ENCODE assay signal across 8 mouse cellular contexts in the genomic region with DNA sequence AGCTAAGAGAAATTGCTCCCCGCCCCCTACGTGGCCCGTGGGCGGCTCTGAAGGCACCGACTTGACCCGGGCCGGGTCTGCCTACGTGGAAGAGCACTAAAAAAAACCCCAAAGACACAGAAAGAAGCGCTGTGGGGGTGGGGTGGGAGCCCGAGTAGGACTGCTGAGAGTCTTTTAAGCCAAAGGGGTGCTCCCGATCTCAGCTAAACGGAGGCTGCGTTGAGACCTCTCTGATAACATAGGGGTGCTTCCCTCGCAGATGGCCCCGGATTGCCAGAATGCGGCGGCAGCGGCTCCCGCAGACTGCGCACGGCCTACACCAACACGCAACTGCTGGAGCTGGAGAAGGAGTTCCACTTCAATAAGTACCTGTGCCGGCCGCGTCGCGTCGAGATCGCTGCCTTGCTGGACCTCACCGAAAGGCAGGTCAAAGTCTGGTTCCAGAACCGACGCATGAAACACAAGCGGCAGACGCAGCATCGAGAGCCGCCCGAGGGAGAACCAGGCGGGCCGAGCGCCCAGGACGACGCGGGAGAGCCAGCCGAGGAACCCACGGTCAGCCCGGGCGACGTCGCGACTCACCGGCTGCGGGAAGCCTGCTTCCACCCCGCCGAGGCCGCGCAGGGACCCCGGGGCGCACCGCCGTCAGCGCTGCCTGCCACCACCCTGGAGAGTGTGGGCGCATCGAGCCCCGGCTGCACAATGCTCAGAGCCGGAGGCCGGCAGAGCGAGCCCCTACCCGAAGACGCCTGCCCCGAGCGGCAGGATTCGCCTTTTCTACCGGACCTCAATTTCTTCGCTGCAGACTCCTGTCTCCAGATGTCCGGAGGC. TPM values are rescaled to one million over a fixed set of nuclear protein-coding genes. Genes with fewer than 3 reads are reported as not detected.
DNase-seq lines count a peak whose midpoint lies in the region; ATAC-seq and TF ChIP-seq lines count a peak whose summit lies in the region.

No protein-coding gene starts in this region.

- H3K9ac ChIP-seq in limb, embryonic 11.5 days (ENCODE audit: low read length), result peak overlapping the region; percentile 88

- peak overlapping the region; percentile 48 for H3K27ac ChIP-seq in limb, embryonic 11.5 days (replicated peaks; ENCODE audit: low read depth, low read length)
- H3K27ac ChIP-seq in cerebellum, adult 2 months (ENCODE audit: insufficient read depth, low read length), result no peak overlapping the region

- TF ChIP-seq CTCF in lung, adult 2 months (IDR thresholded peaks at IDR 0.05; ENCODE audit: insufficient read depth, low read length), result no peak
- no peak for TF ChIP-seq CTCF in brain, embryonic 14.5 days (IDR thresholded peaks at IDR 0.05; ENCODE audit: borderline replicate concordance, extremely low read depth, insufficient read depth, insufficient read length)
- TF ChIP-seq CTCF in cerebellum, adult 2 months (IDR thresholded peaks at IDR 0.05; ENCODE audit: borderline replicate concordance, insufficient read depth, low read depth, low read length), result no peak

- no peaks in the 10 kb centered on the region for H3K36me3 ChIP-seq in limb, embryonic 11.5 days (ENCODE audit: control insufficient read depth, insufficient read depth, low read length)

- H3K4me2 ChIP-seq in limb, embryonic 11.5 days (ENCODE audit: low read depth, severe bottlenecking), result peak overlapping the region; percentile 79

- H3K4me1 ChIP-seq in lung, adult 2 months (ENCODE audit: control insufficient read depth, insufficient read depth, low read length), result 0 out of 2 replicates have a peak, but pooled peaks cover 2% of the 10 kb centered on the region
- peaks cover 16% of the 10 kb centered on the region; the same call in 1 of the 2 replicates for H3K4me1 ChIP-seq in limb, embryonic 11.5 days (ENCODE audit: control insufficient read depth, insufficient read depth, low read length)
- H3K4me1 ChIP-seq in cerebellum, adult 2 months (ENCODE audit: control insufficient read depth, insufficient read depth, low read length), result no peaks in the 10 kb centered on the region

- peak; percentile 44 to 51; a peak in 2 of 4 replicates for ATAC-seq in hematopoietic stem cell, adult 5-6 weeks (replicated peaks in 1 of 2; ENCODE audit: insufficient read depth in 1 of 2, low FRiP score in 2 of 2, low TSS enrichment in 1 of 2, low read depth in 1 of 2, poor library complexity in 2 of 2, severe bottlenecking in 2 of 2)
- no peak for ATAC-seq in limb, embryonic 11.5 days (ENCODE audit: insufficient number of reproducible peaks, low FRiP score, low TSS enrichment, low read depth)

- no peaks in the 10 kb centered on the region for H3K9me3 ChIP-seq in limb, embryonic 11.5 days (ENCODE audit: control insufficient read depth, low read length)

- peak overlapping the region; percentile 71 for H3K4me3 ChIP-seq in lung, adult 2 months (replicated peaks; ENCODE audit: extremely low read depth, low read depth, low read length)
- H3K4me3 ChIP-seq in limb, embryonic 11.5 days (ENCODE audit: low read depth, low read length), result peak overlapping the region; percentile 59
- no peak overlapping the region for H3K4me3 ChIP-seq in cerebellum, adult 2 months (replicated peaks; ENCODE audit: insufficient read depth, low read depth, low read length)

- DNase-seq in lung, adult 2 months, result peak; percentile 40
- no peak for DNase-seq in lung, postnatal 36 days
- DNase-seq in brain, embryonic 14.5 days (ENCODE audit: low read depth), result peak; percentile 57
- peak; percentile 80 for DNase-seq in limb, embryonic 11.5 days (ENCODE audit: low spot score)
- peak; percentile 61 for DNase-seq in retina, embryonic 14.5 days (ENCODE audit: low spot score)
- DNase-seq in cerebellum, adult 2 months, result no peak
- DNase-seq in thymus, postnatal 0 days (ENCODE audit: low spot score), result no peak

- no peak for TF ChIP-seq POLR2A in lung, adult 2 months (IDR thresholded peaks at IDR 0.05; ENCODE audit: borderline replicate concordance, extremely low read depth, low read depth, low read length)
- no peak for TF ChIP-seq POLR2A in brain, embryonic 14.5 days (IDR thresholded peaks at IDR 0.05; ENCODE audit: borderline replicate concordance, extremely low read depth, insufficient read depth, insufficient read length, poor library complexity, severe bottlenecking)
- no peak for TF ChIP-seq POLR2A in cerebellum, adult 2 months (IDR thresholded peaks at IDR 0.05; ENCODE audit: borderline replicate concordance, insufficient read depth, low read length)

- H3K27me3 ChIP-seq in limb, embryonic 11.5 days (ENCODE audit: control insufficient read depth, insufficient read depth, low read length), result peaks cover 40% of the 10 kb centered on the region
- H3K27me3 ChIP-seq in cerebellum, adult 2 months (ENCODE audit: control insufficient read depth, insufficient read depth, low read length), result peaks cover 13% of the 10 kb centered on the region

- under 1% methylated on average over 75 of the region's 75 CpGs for WGBS in lung, adult 2 months
- WGBS in limb, embryonic 11.5 days, result under 1% methylated on average over 71 of the region's 75 CpGs
- WGBS in cerebellum, adult 2 months, result 2% methylated on average over 75 of the region's 75 CpGs

RNA-seq across cellular contexts. Expression of a gene that starts 2.6 kb away (rescaled TPM):
- polyA plus RNA-seq in lung, adult 2 months (2012; rRNA removed), result 19.7 and 24.7 TPM in 2 replicates
- polyA plus RNA-seq in brain, embryonic 14.5 days (2012; rRNA removed), result 3.6 and 18.5 TPM in 2 replicates
- 1.8 and 2.1 TPM in 2 replicates for total RNA-seq in hematopoietic stem cell, adult 5-6 weeks (2017)
- 7.5 and 10.7 TPM in 2 replicates for polyA plus RNA-seq in limb, embryonic 11.5 days (2014; fragmentation: Nextera tagmentation; extraction: Ambion mirVana)
- 4.2 and 4.7 TPM in 2 replicates for polyA plus RNA-seq in cerebellum, adult 2 months (2012; rRNA removed)
- 1.3 and 1.4 TPM in 2 replicates for polyA plus RNA-seq in thymus, postnatal 0 days (2015; fragmentation: Nextera tagmentation; extraction: Ambion mirVana)

RNA-seq across cellular contexts. Expression of a gene that starts 12.6 kb away (rescaled TPM):
- not detected in 2 replicates for polyA plus RNA-seq in lung, adult 2 months (2012; rRNA removed)
- 0.04 TPM in 1 of 2 replicates, not detected in the other for polyA plus RNA-seq in brain, embryonic 14.5 days (2012; rRNA removed)
- not detected in 2 replicates for total RNA-seq in hematopoietic stem cell, adult 5-6 weeks (2017)
- 0.58 TPM in 1 of 2 replicates, not detected in the other for polyA plus RNA-seq in limb, embryonic 11.5 days (2014; fragmentation: Nextera tagmentation; extraction: Ambion mirVana)
- 0.06 TPM in 1 of 2 replicates, not detected in the other for polyA plus RNA-seq in cerebellum, adult 2 months (2012; rRNA removed)
- polyA plus RNA-seq in thymus, postnatal 0 days (2015; fragmentation: Nextera tagmentation; extraction: Ambion mirVana), result not detected in 2 replicates

RNA-seq across cellular contexts. Expression of a gene that starts 29.8 kb away (rescaled TPM):
- polyA plus RNA-seq in lung, adult 2 months (2012; rRNA removed), result 11.0 and 13.2 TPM in 2 replicates
- polyA plus RNA-seq in brain, embryonic 14.5 days (2012; rRNA removed), result 4.6 and 41.7 TPM in 2 replicates
- 4.4 and 9.4 TPM in 2 replicates for total RNA-seq in hematopoietic stem cell, adult 5-6 weeks (2017)
- polyA plus RNA-seq in limb, embryonic 11.5 days (2014; fragmentation: Nextera tagmentation; extraction: Ambion mirVana), result 0.68 and 0.78 TPM in 2 replicates
- 5.4 and 5.5 TPM in 2 replicates for polyA plus RNA-seq in cerebellum, adult 2 months (2012; rRNA removed)
- polyA plus RNA-seq in thymus, postnatal 0 days (2015; fragmentation: Nextera tagmentation; extraction: Ambion mirVana), result 0.18 and 0.30 TPM in 2 replicates

RNA-seq across cellular contexts. Expression of a gene that starts 34.8 kb away (rescaled TPM):
- 9.9 and 12.5 TPM in 2 replicates for polyA plus RNA-seq in lung, adult 2 months (2012; rRNA removed)
- polyA plus RNA-seq in brain, embryonic 14.5 days (2012; rRNA removed), result 0.72 and 6.6 TPM in 2 replicates
- total RNA-seq in hematopoietic stem cell, adult 5-6 weeks (2017), result 2.4 and 4.0 TPM in 2 replicates
- polyA plus RNA-seq in limb, embryonic 11.5 days (2014; fragmentation: Nextera tagmentation; extraction: Ambion mirVana), result 0.33 and 0.45 TPM in 2 replicates
- 1.5 TPM in 2 replicates for polyA plus RNA-seq in cerebellum, adult 2 months (2012; rRNA removed)
- polyA plus RNA-seq in thymus, postnatal 0 days (2015; fragmentation: Nextera tagmentation; extraction: Ambion mirVana), result 0.09 and 0.20 TPM in 2 replicates

RNA-seq across cellular contexts. Expression of a gene that starts 49.8 kb away (rescaled TPM):
- polyA plus RNA-seq in lung, adult 2 months (2012; rRNA removed), result 12.1 and 15.6 TPM in 2 replicates
- polyA plus RNA-seq in brain, embryonic 14.5 days (2012; rRNA removed), result 3.3 and 43.9 TPM in 2 replicates
- total RNA-seq in hematopoietic stem cell, adult 5-6 weeks (2017), result 0.25 and 1.3 TPM in 2 replicates
- polyA plus RNA-seq in limb, embryonic 11.5 days (2014; fragmentation: Nextera tagmentation; extraction: Ambion mirVana), result 2.1 and 2.6 TPM in 2 replicates
- 6.8 and 9.3 TPM in 2 replicates for polyA plus RNA-seq in cerebellum, adult 2 months (2012; rRNA removed)
- polyA plus RNA-seq in thymus, postnatal 0 days (2015; fragmentation: Nextera tagmentation; extraction: Ambion mirVana), result 0.15 and 0.16 TPM in 2 replicates

Comparison
In these comparisons a context has a peak if more than half of its experiments do, and no peak if none do; other contexts are left out.
1. DNase-seq: peak in lung, adult 2 months (single experiment), brain, embryonic 14.5 days (single experiment), limb, embryonic 11.5 days (single experiment) and retina, embryonic 14.5 days (single experiment); none in lung, postnatal 36 days (single experiment), cerebellum, adult 2 months (0 of 2) and thymus, postnatal 0 days (single experiment).